Mouse (Mus musculus) forelimb bud, embryonic 11.5 days (tissue): ENCODE data around the gene Plekhh3.
A peak's percentile ranks its signal among the peaks of the same experiment; 100 is the strongest.

Experiments used
- DNase-seq: peaks from one replicate; pipeline ENCODE4 v3.0.0-alpha.2; 2012; ENCODE audit warnings: low read depth, low spot score

Plekhh3 gene

GRCm38 (mm10) chr11:101170811-101171610, at the start of gene Plekhh3:
Plekhh3 (minus strand) TSS chr11:101171351.
- DNase-seq, result peak; percentile 97

DNA sequence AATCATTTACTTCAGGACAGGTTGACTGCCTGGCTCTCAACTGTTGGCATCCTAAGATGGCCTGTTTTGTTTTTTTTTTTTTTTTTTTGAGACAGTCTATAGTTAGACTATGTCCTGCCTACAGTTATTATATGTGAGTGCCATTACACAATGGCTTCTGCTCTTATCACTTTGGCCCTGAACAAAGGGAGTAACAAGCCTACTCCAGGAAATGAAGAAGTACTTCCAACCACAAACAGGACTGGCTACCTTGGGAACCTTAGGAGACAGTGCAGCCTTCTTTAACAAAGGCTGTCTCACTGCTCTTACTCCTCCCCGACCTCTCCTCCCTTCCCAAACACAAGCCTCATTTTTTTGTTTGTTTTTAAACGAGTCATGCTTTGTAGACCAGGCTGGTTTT, 49.7 kb upstream of the Plekhh3 start:
- no peak for DNase-seq

DNA sequence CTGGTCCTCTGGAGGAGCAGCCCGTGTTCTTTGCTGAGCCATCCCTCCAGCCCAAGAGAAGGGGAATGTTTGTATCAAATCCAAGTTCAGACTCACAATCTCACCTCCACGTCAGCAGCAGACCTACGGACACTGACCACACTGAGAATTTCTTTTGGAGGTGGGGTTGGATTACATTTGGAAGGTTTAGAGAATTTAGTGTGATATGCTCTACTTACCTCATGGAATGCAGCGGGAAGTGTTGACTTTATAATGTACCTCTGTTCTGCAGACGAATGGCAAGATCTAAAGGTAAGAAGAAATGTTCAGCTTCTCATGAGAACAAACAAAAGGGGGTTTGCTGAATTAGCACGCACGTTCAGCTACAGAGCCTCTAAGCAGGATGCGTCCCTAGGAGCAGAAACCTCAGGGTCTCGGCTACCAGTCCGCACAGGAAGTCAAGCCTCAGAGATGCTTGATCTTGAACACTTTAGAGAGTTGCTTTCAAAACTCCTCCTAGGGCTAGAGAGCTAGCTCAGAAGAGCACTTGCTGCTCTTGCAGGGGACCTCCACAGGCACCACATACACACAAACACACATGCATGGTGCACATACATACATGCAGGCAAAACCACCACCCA, 47.4 kb upstream of the Plekhh3 start:
- DNase-seq, result no peak

DNA sequence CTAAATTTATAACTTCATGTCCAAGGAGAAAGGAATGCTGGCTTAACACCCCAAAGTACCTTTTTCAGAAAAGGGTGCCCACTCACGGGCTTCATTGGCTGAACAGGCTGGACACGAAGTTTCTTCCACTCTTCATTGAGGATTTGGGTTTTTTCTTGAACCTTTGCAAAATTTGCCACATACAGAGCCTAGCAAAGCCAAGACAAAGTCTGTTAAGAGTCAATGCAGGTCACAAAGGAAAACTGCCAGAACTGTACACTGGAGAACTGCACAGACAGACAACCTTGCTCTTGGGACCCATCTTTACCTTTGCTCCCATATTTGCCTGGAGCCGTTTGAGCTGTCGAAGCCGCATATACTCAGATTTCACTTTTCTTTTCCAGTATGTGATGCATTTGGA, 45.8 kb upstream of the Plekhh3 start:
- DNase-seq, result no peak

GRCm38 (mm10) chr11:101211970-101212369, 40.8 kb upstream of the Plekhh3 start:
- DNase-seq, result peak; percentile 87

- DNase-seq, result peak; percentile 52
Measured at GRCm38 (mm10) chr11:101200986-101201385, 29.8 kb upstream of the Plekhh3 start.

- no peak for DNase-seq
Measured at GRCm38 (mm10) chr11:101199555-101199954, 28.4 kb upstream of the Plekhh3 start.

DNA sequence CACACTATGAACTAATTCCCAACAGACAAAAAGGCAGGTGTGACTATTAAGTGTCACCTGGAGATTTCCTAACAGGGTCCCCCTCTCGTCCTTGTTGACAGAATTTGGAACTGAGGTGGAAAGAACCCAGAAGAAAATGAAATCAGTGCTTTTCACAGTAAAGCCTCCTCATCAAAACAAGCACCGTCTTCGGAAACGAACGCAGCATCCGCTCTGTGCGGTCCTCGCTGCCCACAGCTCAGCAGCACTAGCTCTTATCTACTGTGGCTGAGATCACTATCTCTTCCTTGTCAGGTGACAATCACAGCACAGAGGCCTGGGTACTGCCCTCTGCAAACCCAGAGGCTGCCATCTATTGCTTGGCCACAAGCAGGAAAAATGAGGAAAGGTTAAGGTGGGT, 25.0 kb upstream of the Plekhh3 start:
- DNase-seq, result no peak

GRCm38 (mm10) chr11:101195571-101195970, 24.4 kb upstream of the Plekhh3 start:
- no peak for DNase-seq

DNA sequence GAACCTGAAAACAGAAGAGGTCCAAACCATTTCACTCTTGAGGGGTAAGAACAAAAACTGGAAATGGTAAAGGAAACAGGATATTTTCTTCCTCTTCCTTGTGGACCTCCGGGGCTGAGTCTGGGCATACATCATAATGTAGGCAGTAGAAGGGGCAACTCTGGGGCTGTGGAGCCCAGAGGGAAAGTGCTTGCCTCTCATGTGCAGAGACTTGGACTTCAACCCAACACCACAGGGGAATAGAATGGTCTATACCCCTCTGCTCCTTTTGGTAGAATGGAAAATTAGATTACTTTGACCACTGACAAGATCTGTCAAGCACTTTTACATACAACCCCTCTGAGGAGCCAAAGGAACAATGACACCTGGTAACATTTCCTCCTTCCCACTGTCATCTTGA, 23.9 kb upstream of the Plekhh3 start:
- DNase-seq, result no peak

- DNase-seq, result no peak
Measured at GRCm38 (mm10) chr11:101194643-101195042, 23.5 kb upstream of the Plekhh3 start.

- no peak for DNase-seq
Measured at GRCm38 (mm10) chr11:101194137-101194536, 23.0 kb upstream of the Plekhh3 start.

GRCm38 (mm10) chr11:101193076-101193475, 21.9 kb upstream of the Plekhh3 start:
- DNase-seq, result no peak

GRCm38 (mm10) chr11:101192646-101193045, 21.5 kb upstream of the Plekhh3 start:
- no peak for DNase-seq

DNA sequence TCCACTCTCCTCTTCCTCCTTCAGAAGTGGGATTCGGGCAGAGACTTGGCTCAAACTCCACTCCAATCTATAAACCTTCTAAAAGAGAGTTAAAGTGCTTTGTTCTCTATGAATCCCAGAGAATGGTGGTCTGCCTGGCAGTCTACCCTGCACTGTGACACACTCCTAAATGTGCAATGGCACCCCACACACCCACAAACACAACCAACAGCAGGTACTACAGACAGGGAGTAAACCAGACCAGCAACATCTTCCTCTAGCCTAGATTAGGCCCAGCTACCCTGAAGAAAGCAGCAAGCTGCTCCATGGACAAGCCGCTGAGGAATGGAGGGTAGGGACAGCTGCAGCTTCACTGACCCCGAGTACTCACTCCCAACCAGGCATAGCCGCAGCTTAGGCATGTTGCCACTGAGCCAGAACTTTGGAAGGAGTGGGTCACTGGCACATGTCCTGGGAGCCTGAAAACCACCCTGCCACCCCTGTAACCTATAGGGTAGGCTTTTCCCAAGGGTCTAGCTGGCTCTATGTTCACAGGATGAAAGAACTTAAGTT, 20.8 kb upstream of the Plekhh3 start:
- no peak for DNase-seq

DNA sequence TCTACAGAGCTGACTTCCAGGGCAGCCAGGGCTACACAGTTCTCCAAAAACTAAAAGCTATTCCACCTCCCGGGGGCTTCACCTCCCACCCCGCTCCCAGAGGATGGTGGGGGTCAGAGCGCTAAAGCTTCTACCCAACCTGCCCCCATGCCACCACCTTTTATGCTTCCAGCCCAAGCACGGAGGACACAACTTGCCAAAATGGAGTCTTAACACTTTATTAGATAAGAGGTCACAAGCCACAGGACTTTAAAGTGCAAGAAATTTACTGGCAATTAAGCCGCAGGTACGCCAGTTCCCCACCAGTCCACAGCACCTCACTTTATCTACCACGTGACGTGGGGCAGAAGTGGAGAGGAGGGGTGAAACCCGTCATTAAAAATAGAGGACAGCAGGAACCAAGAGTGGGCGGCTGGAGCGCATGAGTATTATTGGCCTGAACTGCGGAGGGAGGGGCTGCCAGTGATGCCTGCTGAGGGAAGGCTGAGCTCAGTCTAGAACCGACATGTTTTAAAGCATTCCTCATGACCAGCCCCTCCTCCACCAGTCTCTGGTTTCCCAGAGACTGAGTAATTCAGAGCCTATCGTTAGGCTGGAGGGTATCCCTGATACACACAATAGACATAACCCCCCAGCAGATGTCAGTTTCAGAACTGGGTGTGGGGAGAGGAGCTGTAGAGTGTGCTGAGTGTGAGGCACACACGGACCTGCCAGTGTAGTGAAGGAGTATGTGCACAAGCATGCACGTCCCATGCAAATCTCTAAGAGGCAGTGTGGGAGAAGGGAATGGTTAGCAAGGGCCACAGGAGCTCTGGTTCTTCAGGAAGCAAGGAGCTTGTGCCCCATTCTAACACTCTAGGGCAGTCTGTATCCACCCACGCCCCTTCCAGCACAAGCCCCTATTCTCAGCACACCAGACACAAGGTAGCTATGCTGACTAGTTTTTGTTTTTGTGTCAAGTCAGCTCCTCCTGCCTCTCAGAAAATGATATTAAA, 20.1 kb upstream of the Plekhh3 start:
- DNase-seq, result no peak

- DNase-seq, result no peak
Measured at GRCm38 (mm10) chr11:101190181-101190912, 19.2 kb upstream of the Plekhh3 start.

DNA sequence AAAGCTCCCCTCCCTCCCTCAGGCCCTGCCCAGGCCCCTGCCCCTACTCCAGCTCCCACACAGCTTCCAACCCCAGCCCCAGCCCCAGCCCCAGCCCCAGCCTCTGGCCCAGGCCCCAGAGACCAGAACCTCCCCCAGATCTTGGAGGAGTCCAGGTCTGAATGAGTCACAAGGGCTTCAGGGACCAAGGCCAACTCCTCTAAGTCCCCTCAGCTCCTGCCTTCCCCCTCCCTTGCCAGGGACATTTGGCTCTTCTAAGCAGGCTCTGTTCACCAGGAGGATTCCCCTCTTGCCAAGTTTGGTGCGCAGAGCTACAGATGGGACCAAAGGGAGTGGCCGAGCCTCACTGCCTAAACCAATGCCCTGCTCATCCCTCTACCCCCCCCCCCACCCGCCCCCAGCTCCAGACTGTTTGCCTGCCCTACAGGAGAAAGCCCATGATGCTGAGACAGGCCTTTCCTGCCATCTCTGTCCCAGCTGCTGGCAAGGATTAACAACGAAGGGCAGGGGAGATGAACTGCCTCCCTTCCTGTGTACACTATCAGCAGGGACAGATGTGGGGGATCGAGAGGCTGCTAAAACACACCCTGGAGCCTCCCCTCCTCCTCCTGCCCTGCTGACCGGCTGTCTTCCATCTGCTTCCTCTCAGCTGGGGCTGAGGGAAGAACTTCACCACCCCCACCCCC, 18.5 kb upstream of the Plekhh3 start:
- no peak for DNase-seq

- DNase-seq, result no peak
Measured at GRCm38 (mm10) chr11:101188166-101188805, 17.1 kb upstream of the Plekhh3 start.

- DNase-seq, result no peak
Measured at GRCm38 (mm10) chr11:101187541-101187940, 16.4 kb upstream of the Plekhh3 start.
